Mouse (Mus musculus) monocyte, adult 5-6 weeks (primary cell): Measurements from ENCODE around the gene Dock9. TPM values are rescaled to one million over a fixed set of nuclear protein-coding genes. Genes with fewer than 3 reads are reported as not detected.

Source experiments
- ATAC-seq: fragments of 153-309, 156-312 bp; replicated peaks from 2 replicates; pipeline ENCODE4 v1.8.0; 2017; ENCODE audit warnings: mild to moderate bottlenecking; ENCODE audit not compliant: low TSS enrichment, insufficient number of reproducible peaks, severe bottlenecking, poor library complexity, low FRiP score
- total RNA-seq: library from RNA; stranded (forward); fragments of 200-1000, 200-491, 200-594 nt; gene quantifications from 3 replicates; pipeline ENCODE4 v1.2.3, GENCODE M21; 2017

Dock9 gene
- total RNA-seq, 1 experiment from 2014 or later = 3.1 TPM

DNA sequence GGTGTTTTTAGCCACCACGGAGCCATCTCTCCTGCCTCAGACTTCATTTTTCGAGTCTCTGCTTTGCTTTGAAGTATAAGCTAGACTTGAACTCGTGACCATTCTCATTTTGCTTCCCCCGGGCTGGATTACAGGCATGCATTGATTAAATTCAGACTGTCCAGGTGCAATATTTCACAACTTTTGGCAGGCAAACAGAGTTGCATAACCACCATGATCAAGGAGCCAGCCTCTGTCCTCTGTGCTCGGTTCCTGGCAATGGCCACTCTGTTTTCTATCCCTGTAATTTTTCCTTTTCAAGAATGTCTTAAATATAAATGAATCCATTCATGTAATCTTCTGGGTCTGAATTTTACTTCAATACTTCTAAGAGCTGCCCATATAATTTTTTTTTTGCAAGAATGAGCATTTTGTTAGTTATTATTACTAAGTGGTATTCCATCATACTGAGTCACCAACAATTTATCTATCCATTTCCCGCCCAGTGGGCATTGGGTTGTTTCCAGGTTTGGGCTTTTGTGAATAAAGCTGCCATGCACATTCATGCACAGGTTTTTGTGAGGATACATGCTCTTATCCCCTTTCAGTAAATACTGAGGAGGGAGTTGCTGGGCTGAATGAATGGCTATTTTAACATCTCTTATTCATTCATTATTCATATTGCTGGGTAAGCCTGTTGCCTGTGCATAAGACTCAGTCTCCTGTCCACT is 183.0 kb downstream of the Dock9 start:
- ATAC-seq = no peak

DNA sequence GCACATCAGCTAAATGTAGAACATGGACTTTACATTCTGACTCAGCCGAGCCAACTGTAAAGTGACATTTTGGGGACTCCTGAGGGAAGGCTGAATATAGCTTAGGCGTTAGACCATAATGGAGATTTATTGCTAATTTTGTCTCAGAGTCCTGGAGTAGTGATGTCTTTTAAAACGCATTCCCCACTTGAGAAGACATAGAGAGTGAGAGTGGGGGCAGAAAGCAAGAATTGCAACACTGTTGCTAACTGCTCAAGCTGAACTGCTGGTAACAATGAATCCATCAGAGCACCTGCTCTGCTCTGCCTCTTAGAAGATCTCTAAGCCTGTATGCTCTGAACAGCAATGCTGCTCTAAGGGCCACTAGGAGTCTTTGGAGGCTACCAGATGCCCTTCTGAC is 184.1 kb downstream of the Dock9 start:
- ATAC-seq = no peak

DNA sequence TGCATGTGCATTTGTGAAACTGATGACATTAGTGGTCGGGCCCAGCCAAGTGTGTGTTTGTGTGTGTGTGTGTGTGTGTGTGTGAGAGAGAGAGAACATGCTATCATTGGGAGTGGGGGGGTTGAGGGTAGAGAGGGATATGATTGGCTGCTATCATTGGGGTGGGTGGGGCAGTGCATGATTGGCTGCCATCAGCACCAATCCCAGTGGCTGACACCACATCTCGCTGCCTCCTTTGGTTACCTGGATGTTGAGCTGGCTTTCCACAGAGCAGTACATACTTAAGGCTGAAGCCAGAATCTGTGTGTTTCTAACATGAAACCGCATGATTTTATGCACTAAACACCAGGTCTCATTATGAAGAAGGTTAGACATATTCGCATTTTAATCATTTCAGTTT is 184.7 kb downstream of the Dock9 start:
- no peak for ATAC-seq

DNA sequence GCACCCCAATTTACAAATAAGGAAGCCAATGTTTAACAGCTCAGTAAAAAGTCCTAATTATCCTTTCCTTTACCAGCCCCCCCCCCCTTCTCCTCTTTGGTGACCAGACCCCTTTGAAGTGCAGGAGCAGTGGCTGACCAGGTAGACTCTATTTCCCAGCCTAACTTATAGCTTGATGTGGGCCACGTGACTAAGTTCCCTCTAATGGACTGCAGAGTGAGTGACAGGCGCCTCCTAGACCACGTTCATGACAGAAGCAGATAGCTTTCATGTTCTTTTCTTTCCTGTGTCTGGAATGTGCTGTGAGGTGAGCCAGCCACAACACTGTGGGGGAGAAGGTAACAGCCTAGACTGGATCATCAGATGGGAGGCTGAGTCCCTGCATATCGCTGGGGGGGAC is 186.1 kb downstream of the Dock9 start:
- no peak for ATAC-seq

DNA sequence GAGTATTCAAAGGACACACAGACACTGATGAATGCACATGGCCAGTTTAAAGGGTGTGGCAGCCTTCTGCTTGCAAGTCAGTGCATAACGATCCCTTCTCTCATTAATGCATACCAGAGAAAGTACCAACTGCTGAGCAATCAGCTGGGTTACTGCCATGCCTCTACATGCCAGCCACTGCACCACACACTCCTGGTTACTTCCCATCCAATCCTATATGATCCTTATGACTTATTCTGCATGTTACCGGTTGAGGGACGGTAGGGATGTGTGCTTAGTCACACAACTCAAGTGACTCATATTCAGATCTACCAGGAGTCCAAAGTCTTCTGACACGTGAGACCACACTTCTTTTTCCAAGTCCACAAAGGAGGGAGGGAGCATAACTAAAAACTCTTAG is 186.5 kb downstream of the Dock9 start:
- ATAC-seq = no peak

DNA sequence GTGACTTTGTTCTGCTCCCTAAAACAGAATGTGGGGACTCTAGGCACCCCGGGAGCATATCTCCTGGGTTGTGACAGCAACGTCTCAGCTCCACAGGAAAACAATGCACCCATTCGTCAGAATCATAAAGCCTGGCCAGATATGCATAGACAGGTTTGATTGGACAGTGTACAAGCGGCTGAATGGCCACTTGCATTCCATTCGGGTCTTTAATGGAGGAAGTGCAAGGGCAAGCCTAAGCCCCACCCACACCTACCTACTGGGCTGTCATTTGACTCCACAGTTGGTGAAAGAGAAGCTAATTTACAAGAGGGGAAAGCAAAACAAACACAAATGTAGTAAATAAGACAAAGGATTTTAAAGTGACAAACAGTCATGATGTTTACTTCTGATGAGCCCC is 189.1 kb downstream of the Dock9 start:
- ATAC-seq = no peak

DNA sequence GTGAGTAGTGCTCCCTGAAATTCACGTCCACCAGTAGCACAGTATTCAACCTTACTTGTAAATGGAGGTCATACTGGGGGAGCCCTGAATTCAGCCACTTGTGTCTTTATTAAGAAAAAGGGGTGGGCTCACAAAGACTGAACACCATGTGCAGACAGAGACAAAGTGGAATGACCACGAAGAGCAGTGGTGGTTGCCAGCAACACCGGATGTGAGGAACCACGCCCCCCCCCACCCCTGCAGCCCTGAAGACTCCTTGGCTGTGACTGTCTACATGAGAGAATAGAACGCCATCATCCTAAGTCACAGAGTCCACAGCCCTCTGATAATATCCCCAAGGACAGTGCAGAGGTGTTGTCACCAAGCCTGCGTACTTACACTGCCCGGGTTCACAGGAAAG is 191.2 kb downstream of the Dock9 start:
- no peak for ATAC-seq

DNA sequence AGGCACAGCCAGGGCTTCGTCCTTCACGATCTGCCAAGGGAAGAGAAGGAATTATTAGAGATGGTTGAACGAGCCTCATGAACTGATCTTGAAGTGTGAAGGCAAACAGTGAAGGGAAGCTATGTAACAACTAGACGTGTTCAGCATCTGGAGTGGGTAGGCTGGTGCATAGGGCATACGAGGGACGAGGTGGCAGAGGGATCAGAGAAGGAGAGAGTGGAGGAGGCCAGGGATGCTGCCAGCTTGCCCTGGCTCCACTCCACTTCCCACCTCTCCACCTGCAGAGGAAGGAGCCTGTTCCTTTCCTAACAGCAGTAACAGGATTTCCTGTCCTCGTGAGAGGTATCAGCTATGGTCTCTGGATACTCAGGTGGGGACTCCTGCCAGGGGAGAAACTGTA is 192.4 kb downstream of the Dock9 start:
- ATAC-seq = no peak

DNA sequence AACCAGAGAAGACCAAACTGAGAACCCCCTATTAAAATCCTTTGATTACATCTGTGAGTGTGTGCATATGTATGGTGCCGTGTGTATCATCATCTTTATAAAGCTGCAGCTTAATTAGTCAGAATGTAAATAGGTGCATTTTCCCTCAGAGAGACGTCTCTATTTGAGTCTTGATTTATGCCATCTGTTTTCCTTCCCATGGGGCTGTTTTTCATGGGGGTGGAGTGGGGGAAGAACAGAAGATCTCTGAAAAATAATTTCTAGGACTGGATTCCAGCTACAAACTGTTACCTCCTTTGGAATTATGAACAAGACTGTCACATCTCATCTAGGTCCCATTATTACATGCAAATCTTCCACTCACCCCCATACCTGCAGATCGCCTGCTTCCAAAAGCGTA is 193.1 kb downstream of the Dock9 start:
- ATAC-seq = no peak

DNA sequence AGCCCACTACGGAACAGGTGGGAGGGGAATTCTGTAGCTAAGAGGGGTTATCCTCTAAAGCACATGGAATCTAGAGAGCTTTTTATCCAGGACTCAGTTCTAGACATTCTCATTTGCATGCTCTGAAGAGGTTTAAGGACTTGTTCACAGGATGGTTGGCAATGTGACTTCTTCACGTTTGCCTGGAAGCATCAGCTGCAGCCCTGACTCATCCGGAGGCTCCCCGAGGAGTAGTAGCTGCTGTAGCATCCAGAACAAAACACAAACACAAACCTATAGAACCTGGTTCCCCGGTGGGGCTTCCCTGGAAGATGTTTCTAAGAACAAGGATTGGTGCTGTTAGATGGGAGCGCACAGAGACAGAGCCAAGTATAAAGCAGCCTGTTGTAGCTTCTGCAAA is 195.0 kb downstream of the Dock9 start:
- no peak for ATAC-seq

DNA sequence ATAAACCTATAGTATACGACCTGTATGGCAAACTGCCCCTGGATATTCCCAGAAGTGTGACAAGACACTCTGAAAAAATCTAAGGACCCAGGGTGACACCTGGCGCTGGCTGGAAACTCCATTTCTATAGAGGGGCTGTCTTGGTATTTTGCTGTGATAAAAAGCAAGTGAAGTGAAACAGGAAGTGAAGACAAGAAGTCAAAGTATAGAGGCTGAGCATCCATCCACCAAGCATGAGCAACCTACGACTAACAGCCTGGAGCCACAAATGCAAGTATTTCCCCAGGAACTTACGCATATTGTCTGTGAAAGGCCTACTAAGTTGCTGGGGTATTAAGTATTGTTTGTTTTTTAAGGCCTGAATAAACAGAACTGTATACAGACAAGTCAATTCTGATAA is 197.1 kb downstream of the Dock9 start:
- ATAC-seq = no peak

DNA sequence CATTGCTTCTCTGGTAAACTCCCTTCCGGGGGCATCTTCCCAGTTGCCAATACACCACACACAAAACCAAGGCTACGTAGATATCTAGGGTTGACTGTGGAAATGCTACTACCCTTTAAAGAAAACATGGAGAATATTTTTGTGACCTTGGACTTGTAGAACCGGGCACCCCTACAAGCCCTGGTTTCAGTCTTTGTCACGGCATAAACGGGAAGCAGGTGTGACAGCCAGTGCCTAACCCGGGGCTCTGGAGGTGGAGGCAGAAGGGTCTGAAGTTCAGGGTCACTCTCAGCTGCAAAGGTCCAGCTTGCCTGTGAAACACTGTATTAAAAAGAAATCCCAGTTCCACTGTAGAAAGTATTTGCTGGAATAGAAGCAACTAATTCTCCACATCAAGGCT is 200.6 kb downstream of the Dock9 start:
- no peak for ATAC-seq

DNA sequence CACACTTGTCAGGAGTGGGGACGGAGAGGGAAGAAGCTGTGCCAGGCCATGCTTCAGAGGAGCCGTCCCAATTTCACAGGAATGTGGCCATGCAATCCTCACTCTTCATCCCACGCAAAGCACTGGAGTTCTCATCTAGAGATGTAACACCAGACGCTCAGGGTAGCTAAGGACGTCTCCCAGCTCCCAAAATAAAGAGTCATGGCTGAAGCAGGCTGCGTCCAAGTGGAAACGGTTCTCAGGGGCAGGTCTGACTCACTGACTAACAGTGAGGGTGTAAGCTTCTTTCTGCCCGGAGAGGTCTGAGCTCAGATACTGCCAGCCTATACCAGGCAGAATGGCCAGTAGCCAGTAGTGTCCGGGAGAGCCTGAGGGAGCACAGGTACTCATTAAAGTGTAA is 201.0 kb downstream of the Dock9 start:
- ATAC-seq = no peak

DNA sequence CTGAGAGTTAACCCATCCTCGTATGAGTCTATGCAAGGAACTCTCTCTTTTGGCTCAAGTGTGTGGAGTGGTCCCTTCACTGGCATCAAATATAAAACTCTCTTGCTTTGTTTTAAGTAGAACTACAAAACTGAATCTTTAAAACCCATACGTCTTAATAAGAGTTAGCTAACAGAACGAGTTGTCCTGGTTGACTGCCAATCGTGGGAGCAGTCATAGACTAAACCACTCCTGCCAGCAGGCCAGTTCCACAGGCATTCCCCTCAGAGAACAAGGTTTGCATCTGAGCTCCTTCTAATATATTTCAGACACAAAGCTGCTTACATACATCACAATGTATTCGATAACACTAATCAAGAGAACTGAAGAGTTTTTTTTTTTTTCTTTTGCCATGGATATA is 203.0 kb downstream of the Dock9 start:
- no peak for ATAC-seq

DNA sequence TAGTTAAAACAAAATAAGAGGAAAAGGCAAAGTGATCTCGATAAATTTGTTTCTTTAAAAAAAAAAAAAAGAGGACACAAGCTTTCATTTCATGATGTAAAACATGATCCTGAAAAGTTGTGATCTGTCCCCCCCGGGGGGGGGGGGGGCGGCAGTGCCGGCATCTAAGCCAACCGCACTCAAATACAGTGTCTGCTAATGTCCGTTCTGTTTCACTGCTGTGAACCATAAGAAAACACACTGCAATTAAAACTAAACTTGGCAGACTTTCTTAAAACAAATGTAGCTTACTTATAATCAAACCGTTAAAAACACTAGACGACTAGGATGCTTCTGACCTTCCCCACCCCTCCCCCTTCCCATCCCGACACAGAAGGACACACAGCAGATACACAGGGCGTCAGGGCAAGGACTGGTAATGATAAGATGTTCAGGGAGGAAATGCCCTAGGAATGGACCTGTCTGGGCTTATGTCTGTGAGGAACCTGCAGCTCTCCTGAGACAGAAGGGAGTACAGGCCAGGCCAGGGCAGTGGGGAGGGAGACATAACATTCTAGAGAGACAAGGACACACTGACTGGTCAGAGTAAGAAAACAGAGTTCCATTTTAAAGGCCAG is 204.2 kb downstream of the Dock9 start:
- no peak for ATAC-seq

DNA sequence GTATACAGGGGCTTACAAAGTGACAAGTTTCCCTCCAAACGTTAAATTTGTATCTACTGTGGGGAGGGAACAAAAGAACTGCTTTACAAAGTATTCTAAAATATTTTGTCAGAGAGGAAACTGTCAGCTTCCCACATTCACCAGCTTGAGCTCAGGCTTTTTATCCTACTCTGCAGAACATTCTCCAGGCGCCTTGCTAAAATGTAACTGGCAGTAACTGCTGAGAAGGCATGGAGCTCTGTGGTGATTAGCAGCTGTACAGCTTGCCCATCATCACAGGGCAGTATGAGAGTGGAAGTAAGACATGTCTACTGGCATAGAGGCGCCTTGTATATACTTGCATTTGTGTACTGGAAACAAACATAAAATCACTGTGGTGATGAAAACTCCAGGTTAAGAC is 204.7 kb downstream of the Dock9 start:
- ATAC-seq = no peak

DNA sequence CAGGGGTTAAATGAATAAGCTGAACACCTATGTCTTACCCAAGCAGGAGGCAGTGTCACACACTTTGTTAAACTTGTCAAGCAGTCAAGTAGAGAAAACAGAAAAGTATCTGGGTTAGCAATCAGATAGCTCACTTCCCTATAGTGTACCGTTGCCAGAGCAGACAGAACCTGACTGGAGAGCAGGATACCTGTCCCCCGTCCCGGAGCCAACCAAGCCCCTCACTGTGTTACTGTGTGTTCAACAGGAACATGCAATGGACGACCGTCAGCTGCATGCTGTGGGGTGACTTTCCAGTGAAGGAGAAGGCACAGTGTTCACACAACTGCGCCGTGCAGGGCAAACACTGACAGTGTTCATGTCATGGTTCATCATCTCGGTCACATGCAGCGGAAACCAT is 205.3 kb downstream of the Dock9 start:
- no peak for ATAC-seq

DNA sequence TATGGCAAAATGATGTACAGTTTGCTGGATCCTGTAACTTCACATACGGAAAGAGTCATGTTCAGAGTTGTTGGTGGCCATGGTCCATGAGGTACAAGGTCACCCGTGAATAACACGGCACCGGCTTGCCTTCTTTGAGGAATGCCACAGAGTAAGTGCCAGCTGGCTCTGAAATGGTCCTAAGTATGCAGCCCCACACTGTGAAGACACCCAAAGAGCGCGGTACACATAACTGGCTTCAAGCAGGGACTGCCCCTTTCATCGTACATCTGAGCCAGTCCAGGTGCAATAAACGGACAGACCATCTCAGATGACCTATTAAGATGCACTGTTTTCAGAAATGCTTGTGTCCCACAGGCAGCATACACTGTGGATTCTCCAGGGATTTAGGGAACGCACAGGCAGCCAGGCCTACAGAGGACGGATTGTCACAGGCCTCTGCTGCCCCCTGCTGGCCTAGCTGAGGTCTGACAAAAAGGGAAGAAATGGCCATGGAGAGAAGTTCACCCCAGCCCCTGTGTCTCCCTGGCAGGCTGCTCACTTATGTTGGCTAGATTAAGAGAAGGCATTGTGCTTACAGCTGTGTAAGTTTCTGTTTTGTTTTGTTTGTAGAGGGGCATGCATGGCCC is 208.4 kb downstream of the Dock9 start:
- ATAC-seq = peak; percentile 52

DNA sequence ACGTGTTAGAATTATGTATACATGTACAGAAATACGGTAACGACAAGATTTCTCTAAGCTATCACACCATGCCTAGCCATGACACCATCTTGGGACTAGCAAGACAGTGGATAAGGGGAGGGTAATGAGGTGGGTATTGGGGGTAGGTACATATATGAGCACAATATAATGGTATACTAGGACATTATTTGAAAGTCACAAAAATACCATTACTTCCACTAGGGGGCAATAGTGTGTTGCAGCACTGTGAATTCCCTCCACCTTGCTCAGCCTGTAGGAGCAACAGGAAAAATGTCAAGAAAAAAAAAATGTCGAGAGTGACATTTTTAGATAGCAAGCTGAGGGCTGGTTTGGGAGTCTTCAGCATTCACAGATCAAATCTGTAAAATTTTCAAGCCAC is 209.2 kb downstream of the Dock9 start:
- no peak for ATAC-seq
